Mouse (Mus musculus): ENCODE results near the gene Sec23ip. TPM values are rescaled to one million over a fixed set of nuclear protein-coding genes. Genes with fewer than 3 reads are reported as not detected.
"Not testable (repeated sequence)": the region's sequence is repeated elsewhere in the genome, so short reads cannot be mapped to it uniquely, and the experiment has no call there.

Sec23ip gene
- 10 to 100 TPM; 34.3 to 41.5 (median 34.8) TPM for total RNA-seq (2022)

GRCm38 (mm10) chr7:128744684-128745485, at the start of gene Sec23ip:
Gene Sec23ip, plus strand, starts transcription at chr7:128744943.
- peak; percentile 96 to 99 for DNase-seq (ENCODE audit: low spot score in 2 of 2)

GRCm38 (mm10) chr7:128699959-128700358, 44.8 kb upstream of the Sec23ip start:
- DNase-seq (ENCODE audit: low spot score in 2 of 2), result not testable (repeated sequence)

GRCm38 (mm10) chr7:128705735-128706134, 39.0 kb upstream of the Sec23ip start:
- DNase-seq (ENCODE audit: low spot score in 2 of 2), result peak in 1 of 2 experiments; percentile 51

- DNase-seq (ENCODE audit: low spot score in 2 of 2), result no peak
Observed at GRCm38 (mm10) chr7:128717991-128718390, 26.8 kb upstream of the Sec23ip start.

- DNase-seq (ENCODE audit: low spot score in 2 of 2), result peak; percentile 34 to 80
Observed at GRCm38 (mm10) chr7:128724761-128725160, 20.0 kb upstream of the Sec23ip start.

- DNase-seq (ENCODE audit: low spot score in 2 of 2), result no peak
Observed at GRCm38 (mm10) chr7:128725189-128725588, 19.6 kb upstream of the Sec23ip start.

GRCm38 (mm10) chr7:128726999-128727398, 17.7 kb upstream of the Sec23ip start:
- DNase-seq (ENCODE audit: low spot score in 2 of 2), result no peak

GRCm38 (mm10) chr7:128727701-128728100, 17.0 kb upstream of the Sec23ip start:
- no peak for DNase-seq (ENCODE audit: low spot score in 2 of 2)

- no peak for DNase-seq (ENCODE audit: low spot score in 2 of 2)
Observed at GRCm38 (mm10) chr7:128728738-128729137, 16.0 kb upstream of the Sec23ip start.

- no peak for DNase-seq (ENCODE audit: low spot score in 2 of 2)
Observed at GRCm38 (mm10) chr7:128731585-128731984, 13.2 kb upstream of the Sec23ip start.

GRCm38 (mm10) chr7:128738041-128738440, 6.7 kb upstream of the Sec23ip start:
- no peak for DNase-seq (ENCODE audit: low spot score in 2 of 2)

GRCm38 (mm10) chr7:128739116-128739461, 5.7 kb upstream of the Sec23ip start:
- DNase-seq (ENCODE audit: low spot score in 2 of 2), result no peak

- peak in 1 of 2 experiments; percentile 29 for DNase-seq (ENCODE audit: low spot score in 2 of 2)
Observed at GRCm38 (mm10) chr7:128739462-128740277, 5.1 kb upstream of the Sec23ip start.

GRCm38 (mm10) chr7:128740334-128740733, 4.4 kb upstream of the Sec23ip start, which contains the start of gene Mcmbp:
Gene Mcmbp, minus strand, starts transcription at chr7:128740495.
- DNase-seq (ENCODE audit: low spot score in 2 of 2), result peak; percentile 86 to 95

- DNase-seq (ENCODE audit: low spot score in 2 of 2), result no peak
Observed at GRCm38 (mm10) chr7:128743898-128744297, 845 bp upstream of the Sec23ip start.

- DNase-seq (ENCODE audit: low spot score in 2 of 2), result no peak
Observed at GRCm38 (mm10) chr7:128746151-128746550, 1.4 kb downstream of the Sec23ip start.

GRCm38 (mm10) chr7:128748758-128749157, 4.0 kb downstream of the Sec23ip start:
- peak in 1 of 2 experiments; percentile 41 for DNase-seq (ENCODE audit: low spot score in 2 of 2)

GRCm38 (mm10) chr7:128750296-128750695, 5.6 kb downstream of the Sec23ip start:
- DNase-seq (ENCODE audit: low spot score in 2 of 2), result no peak

GRCm38 (mm10) chr7:128752012-128752411, 7.3 kb downstream of the Sec23ip start:
- DNase-seq (ENCODE audit: low spot score in 2 of 2), result no peak

GRCm38 (mm10) chr7:128755396-128755795, 10.7 kb downstream of the Sec23ip start:
- no peak for DNase-seq (ENCODE audit: low spot score in 2 of 2)

- no peak for DNase-seq (ENCODE audit: low spot score in 2 of 2)
Observed at GRCm38 (mm10) chr7:128758948-128759347, 14.2 kb downstream of the Sec23ip start.

- DNase-seq (ENCODE audit: low spot score in 2 of 2), result no peak
Observed at GRCm38 (mm10) chr7:128766696-128767095, 22.0 kb downstream of the Sec23ip start.

All from left cerebral cortex, adult 8-10 months (tissue).